Mouse (Mus musculus): Measurements from ENCODE around the gene Olfr329-ps.
"Not testable (repeated sequence)": the region's sequence is repeated elsewhere in the genome, so short reads cannot be mapped to it uniquely, and the experiment has no call there.

The Olfr329-ps gene

GRCm38 (mm10) chr11:58546322-58546721 is at the start of gene Olfr329-ps:
Gene Olfr329-ps, minus strand, starts transcription at chr11:58546422.
- DNase-seq (ENCODE audit: low spot score): no peak

- no peak for DNase-seq (ENCODE audit: low spot score)
These were observed 48.6 kb upstream of the Olfr329-ps start, which contains the start of gene Olfr324 for GRCm38 (mm10) chr11:58594814-58595213. Gene Olfr324, plus strand, starts transcription at chr11:58595114.

- no peak for DNase-seq (ENCODE audit: low spot score)
These were observed 42.5 kb upstream of the Olfr329-ps start for GRCm38 (mm10) chr11:58588620-58589250.

DNA sequence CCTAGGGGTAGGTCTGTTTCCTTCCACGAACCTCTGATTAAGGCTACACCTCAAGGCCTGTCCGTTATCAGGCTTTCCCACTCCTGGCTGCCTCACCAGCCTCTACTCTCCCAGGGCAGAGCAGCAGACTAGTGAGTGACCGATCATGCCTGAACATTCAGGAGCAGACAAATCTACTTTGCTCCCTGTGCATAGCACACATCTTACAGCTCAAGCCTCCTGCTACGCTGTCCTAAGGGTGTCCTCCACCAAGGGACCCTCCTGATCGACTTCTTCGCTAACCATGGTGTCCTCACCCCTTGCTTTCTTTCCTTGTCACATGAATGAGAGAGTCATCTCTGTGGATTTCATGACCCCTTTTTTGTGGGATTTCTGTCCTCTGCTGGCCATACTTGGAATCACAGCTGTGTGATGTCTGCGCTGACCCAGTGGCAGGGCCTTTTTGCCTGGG is 41.7 kb upstream of the Olfr329-ps start:
- peak; percentile 27 for DNase-seq (ENCODE audit: low spot score)

DNA sequence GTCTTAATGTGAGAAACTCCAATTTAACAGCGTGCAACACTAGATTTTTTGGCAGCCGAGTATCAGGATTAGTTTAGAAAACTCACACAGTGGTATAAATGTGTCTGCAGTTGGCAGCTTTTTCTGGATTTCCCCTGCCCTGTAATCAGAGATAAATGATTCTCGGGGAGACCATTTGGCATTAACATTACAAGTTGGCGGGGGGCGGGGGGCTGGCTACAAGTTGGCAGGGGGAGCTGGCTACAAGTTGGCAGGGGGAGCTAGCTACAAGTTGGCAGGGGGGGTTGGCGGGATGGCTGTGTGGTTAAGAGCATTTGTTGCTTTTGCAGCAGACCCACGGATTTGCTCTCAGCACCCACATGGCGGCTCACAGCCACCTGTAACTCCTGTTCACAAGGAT is 32.4 kb upstream of the Olfr329-ps start:
- no peak for DNase-seq (ENCODE audit: low spot score)

- DNase-seq (ENCODE audit: low spot score): no peak
These were observed 31.2 kb upstream of the Olfr329-ps start, which contains the start of gene Olfr325 for GRCm38 (mm10) chr11:58577430-58577829. Gene Olfr325, plus strand, starts transcription at chr11:58577730.

DNA sequence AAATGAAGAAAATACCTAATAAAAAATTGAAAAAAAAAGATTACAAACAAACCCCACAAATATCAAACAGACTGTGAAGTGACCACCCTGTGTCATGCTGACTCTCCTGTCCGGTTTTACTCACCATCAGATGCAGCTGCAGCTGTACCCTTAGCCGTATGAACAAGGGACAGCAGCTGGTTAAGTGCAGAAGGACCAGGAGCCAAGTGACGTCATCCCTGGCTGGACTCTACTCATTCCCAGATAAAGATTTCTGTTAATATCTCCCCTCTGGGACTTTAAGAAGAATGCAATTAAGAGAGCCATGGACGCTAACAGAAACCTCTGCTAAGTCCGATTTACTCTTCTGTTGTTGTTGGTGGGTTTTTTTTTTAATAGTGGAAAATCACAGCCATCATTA is 24.2 kb upstream of the Olfr329-ps start, which contains the start of gene Olfr224:
Gene Olfr224 (minus strand): TSS at position 149 of the 400 bp plus-strand sequence.
- no peak for DNase-seq (ENCODE audit: low spot score)

DNA sequence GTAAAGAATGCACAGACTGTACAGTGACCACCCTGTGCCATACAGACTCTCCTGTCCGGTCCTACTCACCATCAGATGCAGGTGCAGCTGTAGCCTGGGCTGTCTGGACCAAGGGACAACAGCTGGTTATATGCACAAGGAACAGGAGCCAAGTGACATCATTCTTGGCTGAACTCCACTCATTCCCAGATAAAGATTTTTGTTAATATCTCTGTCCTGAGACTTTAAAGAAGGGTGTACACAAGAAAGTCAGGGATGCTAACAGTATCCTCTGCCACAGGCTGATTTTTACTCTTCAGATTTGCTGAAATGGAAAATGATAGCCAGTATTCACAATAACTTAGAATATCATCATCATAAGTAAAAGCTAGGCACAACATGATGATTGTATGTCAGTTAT is 9.3 kb upstream of the Olfr329-ps start, which contains the start of gene Olfr328:
Gene Olfr328 (minus strand): TSS at position 101 of the 400 bp plus-strand sequence.
- no peak for DNase-seq (ENCODE audit: low spot score)

- DNase-seq (ENCODE audit: low spot score): not testable (repeated sequence)
These were observed 11.5 kb downstream of the Olfr329-ps start, which contains the start of gene Olfr330 for GRCm38 (mm10) chr11:58534736-58535135. Gene Olfr330, minus strand, starts transcription at chr11:58534836.

DNA sequence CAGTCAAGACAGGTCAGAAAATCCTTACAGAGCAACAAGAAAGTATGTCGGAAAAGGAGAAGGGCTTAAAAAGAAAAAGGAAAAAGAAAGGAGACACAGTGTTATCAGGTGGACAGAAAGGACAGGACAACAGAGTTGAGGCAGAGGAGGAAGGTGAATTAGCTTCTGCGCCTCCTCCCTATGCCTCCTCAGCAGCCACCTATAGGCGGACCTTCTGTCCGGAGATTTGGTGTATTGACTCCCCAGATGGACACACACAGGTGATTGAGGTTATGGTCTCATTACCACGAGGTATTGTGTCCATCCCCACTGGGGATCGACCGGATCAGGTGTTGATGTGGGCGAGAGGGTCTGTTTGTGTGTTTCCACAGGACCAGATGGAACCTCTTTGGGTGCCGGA is 26.5 kb downstream of the Olfr329-ps start:
- peak; percentile 9 for DNase-seq (ENCODE audit: low spot score)

- peak; percentile 47 for DNase-seq (ENCODE audit: low spot score)
These were observed 27.3 kb downstream of the Olfr329-ps start for GRCm38 (mm10) chr11:58518916-58519315.

DNA sequence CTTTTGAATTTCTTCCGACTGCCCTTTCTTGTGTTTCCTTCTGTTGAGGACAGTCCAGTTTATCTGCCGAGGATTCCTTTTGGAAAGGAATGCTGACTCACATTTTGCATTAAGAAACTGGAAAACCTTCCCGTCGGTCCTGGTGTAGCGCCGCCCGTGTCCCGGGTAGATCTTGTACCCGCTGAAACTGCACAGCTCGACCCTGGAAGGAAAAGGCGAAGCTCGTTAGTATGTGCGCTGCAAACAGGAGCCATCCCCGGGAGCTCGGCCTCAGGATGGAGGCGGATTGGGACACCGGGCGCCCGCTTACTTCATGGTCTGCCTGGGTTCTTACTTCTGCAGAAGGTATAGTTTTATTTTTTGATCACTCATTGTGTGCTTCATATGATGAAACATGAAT is 37.2 kb downstream of the Olfr329-ps start:
- not testable (repeated sequence) for DNase-seq (ENCODE audit: low spot score)

GRCm38 (mm10) chr11:58502472-58502871 is 43.8 kb downstream of the Olfr329-ps start, which contains the start of gene Olfr331:
Gene Olfr331, minus strand, starts transcription at chr11:58502572.
- DNase-seq (ENCODE audit: low spot score): not testable (repeated sequence)

DNA sequence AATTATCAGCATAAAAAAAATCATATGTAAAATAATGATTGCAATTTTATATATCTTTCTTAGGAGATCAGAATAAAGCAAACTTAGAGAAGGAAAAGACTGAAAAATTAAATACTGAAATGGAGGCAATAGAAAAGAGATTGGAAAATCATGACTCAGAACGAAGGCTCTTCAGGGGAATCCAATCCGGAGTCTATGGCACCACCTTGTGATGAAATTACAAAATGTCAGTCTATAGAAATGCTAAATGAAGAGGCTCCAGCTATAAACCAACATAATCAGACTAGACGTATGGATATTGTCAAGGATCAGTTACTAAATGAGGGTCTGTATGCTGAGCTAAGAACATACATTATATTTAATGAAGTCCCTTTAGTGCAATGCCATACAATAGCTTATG is 46.9 kb downstream of the Olfr329-ps start:
- DNase-seq (ENCODE audit: low spot score): no peak

- DNase-seq (ENCODE audit: low spot score): no peak
These were observed 47.5 kb downstream of the Olfr329-ps start for GRCm38 (mm10) chr11:58498761-58499160.

GRCm38 (mm10) chr11:58492455-58492854 is 53.8 kb downstream of the Olfr329-ps start, which contains the start of gene Olfr332:
Gene Olfr332, minus strand, starts transcription at chr11:58492555.
- no peak for DNase-seq (ENCODE audit: low spot score)
